Mouse (Mus musculus) liver, embryonic 16.5 days (tissue): ENCODE data around the gene Wipi1. TPM values are rescaled to one million over a fixed set of nuclear protein-coding genes. Genes with fewer than 3 reads are reported as not detected.
"Not testable (repeated sequence)": the region's sequence is repeated elsewhere in the genome, so short reads cannot be mapped to it uniquely, and the experiment has no call there.

Source experiments
- ATAC-seq: fragments of 200-750 bp; cut with Nextera tagmentation; 2 replicates; pipeline ENCODE4 v1.8.0; 2017; ENCODE audit warnings: low read depth, mild to moderate bottlenecking, moderate number of reproducible peaks, moderate library complexity
- H3K27ac ChIP-seq: fragments of 300-500 bp; sonication (generic); 2 replicates; pipeline ENCODE4 v1.5.1; 2014; ENCODE audit warnings: mild to moderate bottlenecking, low read length
- H3K27me3 ChIP-seq: fragments of 300-500 bp; sonication (generic); 2 replicates; pipeline ENCODE4 v1.6.1; 2014; ENCODE audit warnings: low read depth, low read length, mixed read lengths; ENCODE audit not compliant: control insufficient read depth, insufficient read depth
- H3K36me3 ChIP-seq: fragments of 300-500 bp; sonication (generic); 2 replicates; pipeline ENCODE4 v1.6.1; 2014; ENCODE audit warnings: mild to moderate bottlenecking; ENCODE audit not compliant: control insufficient read depth, insufficient read depth
- H3K4me1 ChIP-seq: fragments of 300-500 bp; sonication (generic); 2 replicates; pipeline ENCODE4 v1.6.1; 2014; ENCODE audit warnings: low read depth, low read length, mixed read lengths; ENCODE audit not compliant: control insufficient read depth
- H3K4me2 ChIP-seq: fragments of 300-500 bp; sonication (generic); 2 replicates; pipeline ENCODE4 v1.6.1; 2014; ENCODE audit warnings: low read depth, low read length, mixed read lengths
- H3K4me3 ChIP-seq: fragments of 300-500 bp; sonication (generic); 2 replicates; pipeline ENCODE4 v1.5.1; 2014; ENCODE audit warnings: low read depth, mild to moderate bottlenecking, low read length
- H3K9ac ChIP-seq: fragments of 300-500 bp; sonication (generic); 2 replicates; pipeline ENCODE4 v1.6.1; 2014; ENCODE audit warnings: low read depth, low read length
- H3K9me3 ChIP-seq: fragments of 300-500 bp; sonication (generic); replicated peaks from 2 replicates; pipeline ENCODE4 v1.6.1; 2016; ENCODE audit warnings: low read length; ENCODE audit not compliant: control insufficient read depth
- WGBS: fragments of 180-500 bp; shearing (Covaris S2); extraction: QIAGEN DNeasy Blood & Tissue Kit; methylation state at CpG from one replicate; pipeline ENCODE4 v1.1.7; 2014; ENCODE audit not compliant: insufficient replicate concordance; 5-methylcytosine and 5-hydroxymethylcytosine counted together
- polyA plus RNA-seq: library from polyadenylated mRNA; unstranded; fragments of >200 nt; fragmentation: Nextera tagmentation; extraction: Ambion mirVana; gene quantifications from 2 replicates; pipeline ENCODE4 v1.2.1, GENCODE M21; 2015

Gene Wipi1
- 23.6 and 24.0 TPM in 2 replicates for polyA plus RNA-seq

GRCm38 (mm10) chr11:109611303-109612149 lies at the start of gene Wipi1:
Gene Wipi1, minus strand, starts transcription at chr11:109611967.
- peak; percentile 90 for ATAC-seq
- no peaks in the 10 kb centered on the region for H3K36me3 ChIP-seq
- H3K4me1 ChIP-seq = peaks cover 54% of the 10 kb centered on the region
- WGBS = under 1% methylated on average over 58 of the region's 58 CpGs
- peak within 1 kb of the TSS; percentile 94 for H3K9ac ChIP-seq
- H3K9me3 ChIP-seq = no peaks in the 10 kb centered on the region
- peak within 1 kb of the TSS; percentile 98 for H3K27ac ChIP-seq
- H3K27me3 ChIP-seq = no peaks in the 10 kb centered on the region
- H3K4me2 ChIP-seq = peak within 1 kb of the TSS; percentile 95
- H3K4me3 ChIP-seq = peak within 1 kb of the TSS; percentile 91

GRCm38 (mm10) chr11:109660526-109660925 lies 48.8 kb upstream of the Wipi1 start:
- Histone ChIP-seq H3K4me1 (peaks cover 10% of the 10 kb centered on the region), H3K36me3 (peaks cover 39% of the 10 kb centered on the region)
- not testable (repeated sequence) for H3K27me3 ChIP-seq, H3K9ac ChIP-seq, H3K27ac ChIP-seq, H3K4me2 ChIP-seq, H3K9me3 ChIP-seq, ATAC-seq, H3K4me3 ChIP-seq
- 84% methylated on average over 8 of the region's 8 CpGs for WGBS

DNA sequence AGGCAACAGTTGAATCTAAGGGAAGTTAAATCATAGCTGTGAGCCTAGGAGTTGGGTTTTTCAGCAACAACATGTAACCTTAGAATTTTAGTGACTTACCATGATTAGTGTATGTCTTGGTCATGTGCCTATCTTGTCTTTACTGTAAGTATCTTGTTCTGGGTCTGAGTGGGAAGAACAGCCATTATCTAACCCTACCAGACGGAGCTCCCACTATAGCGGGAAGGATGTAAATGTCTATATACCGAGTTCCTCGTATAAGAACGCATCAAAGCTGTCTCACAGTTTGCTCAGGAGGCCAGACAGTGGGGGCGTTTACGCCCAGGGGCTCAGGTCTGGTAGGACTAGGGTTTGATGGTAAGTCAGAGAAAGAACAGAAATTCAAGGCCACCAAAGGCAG lies 44.5 kb upstream of the Wipi1 start:
- Histone ChIP-seq H3K36me3 (peaks cover 14% of the 10 kb centered on the region), H3K4me1 (peaks cover 30% of the 10 kb centered on the region), H3K9me3 (no peaks in the 10 kb centered on the region), H3K27ac (no peak overlapping the region), H3K4me3 (no peak overlapping the region), H3K4me2 (no peak overlapping the region; the same call in 1 of the 2 replicates), H3K9ac (no peak overlapping the region), H3K27me3 (no peaks in the 10 kb centered on the region)
- whole genome bisulfite sequencing = 22% methylated on average over 7 of the region's 7 CpGs
- ATAC-seq = peak; percentile 72

DNA sequence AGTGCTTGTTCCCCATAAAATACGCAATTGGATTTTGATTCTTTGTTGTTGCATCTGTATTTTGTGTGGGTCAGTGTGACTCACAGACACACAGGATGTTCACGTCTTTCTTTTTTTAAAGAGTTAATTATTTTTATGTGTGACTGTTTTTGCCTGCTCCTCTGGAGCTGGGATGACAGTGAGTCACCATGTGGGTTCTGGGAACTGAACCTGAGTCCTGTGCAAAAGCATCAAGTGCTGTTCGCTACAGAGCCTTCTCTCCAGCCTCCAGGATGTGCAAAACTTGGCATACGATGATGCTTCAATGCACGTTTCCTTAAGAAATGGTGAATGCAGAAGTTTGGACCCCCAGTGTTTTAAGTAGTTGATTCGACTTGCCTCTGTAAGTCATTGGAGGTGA lies 42.8 kb upstream of the Wipi1 start:
- H3K36me3 ChIP-seq = peaks cover 10% of the 10 kb centered on the region; the same call in 1 of the 2 replicates
- no peaks in the 10 kb centered on the region for H3K27me3 ChIP-seq
- no peak overlapping the region for H3K9ac ChIP-seq
- H3K4me1 ChIP-seq = peaks cover 39% of the 10 kb centered on the region
- H3K4me2 ChIP-seq = no peak overlapping the region
- ATAC-seq = no peak
- H3K4me3 ChIP-seq = no peak overlapping the region
- WGBS = 75% methylated on average over 6 of the region's 6 CpGs
- H3K9me3 ChIP-seq = no peaks in the 10 kb centered on the region
- no peak overlapping the region for H3K27ac ChIP-seq

- no peaks in the 10 kb centered on the region for H3K9me3 ChIP-seq
- H3K36me3 ChIP-seq = peaks cover 10% of the 10 kb centered on the region; the same call in 1 of the 2 replicates
- H3K9ac ChIP-seq = no peak overlapping the region
- H3K4me1 ChIP-seq = peaks cover 44% of the 10 kb centered on the region
- peak overlapping the region; percentile 96; the same call in 1 of the 2 replicates for H3K4me2 ChIP-seq
- peaks cover 3% of the 10 kb centered on the region; the same call in 1 of the 2 replicates for H3K27me3 ChIP-seq
- no peak for ATAC-seq
- H3K27ac ChIP-seq = no peak overlapping the region
- 64% methylated on average over 8 of the region's 8 CpGs for WGBS
- no peak overlapping the region for H3K4me3 ChIP-seq
Measured at GRCm38 (mm10) chr11:109653201-109653600, 41.4 kb upstream of the Wipi1 start.

GRCm38 (mm10) chr11:109652505-109652904 lies 40.7 kb upstream of the Wipi1 start:
- Histone ChIP-seq H3K9ac (peak overlapping the region; percentile 89), H3K4me1 (peaks cover 44% of the 10 kb centered on the region), H3K4me3 (peak overlapping the region; percentile 85), H3K27ac (peak overlapping the region; percentile 29), H3K9me3 (no peaks in the 10 kb centered on the region), H3K4me2 (peak overlapping the region; percentile 96), H3K27me3 (peaks cover 3% of the 10 kb centered on the region; the same call in 1 of the 2 replicates), H3K36me3 (peaks cover 10% of the 10 kb centered on the region; the same call in 1 of the 2 replicates)
- ATAC-seq = no peak
- WGBS = 24% methylated on average over 6 of the region's 6 CpGs

- no peak; the same call in 1 of the 2 replicates for ATAC-seq
- WGBS = under 1% methylated on average over 21 of the region's 21 CpGs
- H3K4me1 ChIP-seq = peaks cover 38% of the 10 kb centered on the region
- peaks cover 6% of the 10 kb centered on the region; the same call in 1 of the 2 replicates for H3K36me3 ChIP-seq
- peak overlapping the region; percentile 89 for H3K27ac ChIP-seq
- H3K27me3 ChIP-seq = peaks cover 3% of the 10 kb centered on the region; the same call in 1 of the 2 replicates
- H3K4me2 ChIP-seq = peak overlapping the region; percentile 96
- H3K9ac ChIP-seq = peak overlapping the region; percentile 89
- H3K4me3 ChIP-seq = peak overlapping the region; percentile 85
- H3K9me3 ChIP-seq = no peaks in the 10 kb centered on the region
Measured at GRCm38 (mm10) chr11:109651566-109652024, 39.8 kb upstream of the Wipi1 start.

DNA sequence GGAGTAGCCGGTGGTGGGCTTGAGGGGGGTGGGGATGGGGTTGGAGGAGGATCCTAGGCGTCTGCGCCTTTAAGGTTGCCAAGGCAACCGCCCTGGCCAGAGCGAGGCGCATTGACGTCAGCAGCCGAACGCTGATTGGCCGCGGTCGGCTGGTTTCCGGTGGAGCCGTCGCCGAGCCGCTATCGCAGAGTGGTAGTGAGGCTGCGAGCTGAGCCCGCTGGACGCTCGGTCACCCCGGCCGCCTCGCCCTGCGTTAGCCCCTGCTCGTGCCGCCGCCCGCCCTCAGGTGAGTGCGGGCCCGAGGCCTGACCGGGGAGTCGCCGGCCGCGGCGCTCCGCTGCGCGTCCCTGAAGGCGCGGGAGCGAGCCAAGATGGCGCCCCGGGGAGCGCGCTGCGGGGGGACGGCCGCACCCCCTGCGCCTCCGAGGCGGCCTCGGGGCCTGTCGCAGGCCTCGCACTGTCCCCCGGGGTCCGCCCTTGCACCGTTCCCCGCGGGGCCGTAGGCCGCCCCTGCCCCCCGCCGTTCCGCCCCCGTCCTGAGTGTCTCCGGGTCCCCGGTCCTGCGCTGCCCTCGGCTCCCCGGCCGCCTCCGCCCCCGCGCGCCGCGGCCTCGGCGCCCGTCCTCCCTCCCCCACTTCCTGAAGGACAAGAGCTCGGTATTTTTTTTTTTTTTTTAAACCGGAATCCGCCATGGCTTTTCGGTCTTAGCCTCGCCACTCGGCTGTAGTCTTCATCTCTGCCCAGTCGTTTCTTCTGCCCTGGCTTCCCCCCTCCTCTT lies 39.2 kb upstream of the Wipi1 start:
- ATAC-seq = peak; percentile 94
- peak overlapping the region; percentile 89 for H3K9ac ChIP-seq
- peaks cover 6% of the 10 kb centered on the region; the same call in 1 of the 2 replicates for H3K36me3 ChIP-seq
- WGBS = under 1% methylated on average over 83 of the region's 90 CpGs
- H3K27me3 ChIP-seq = peaks cover 3% of the 10 kb centered on the region; the same call in 1 of the 2 replicates
- peak overlapping the region; percentile 96 for H3K4me2 ChIP-seq
- peaks cover 34% of the 10 kb centered on the region for H3K4me1 ChIP-seq
- peak overlapping the region; percentile 85 for H3K4me3 ChIP-seq
- H3K27ac ChIP-seq = peak overlapping the region; percentile 89
- no peaks in the 10 kb centered on the region for H3K9me3 ChIP-seq
